In genomic region chr7:139253462-139253861, GRCm38 (mm10) we compare ENCODE assay signal across 13 mouse cellular contexts. TPM values are rescaled to one million over a fixed set of nuclear protein-coding genes. Genes with fewer than 3 reads are reported as not detected.
DNase-seq lines count a peak whose midpoint lies in the region; ATAC-seq and TF ChIP-seq lines count a peak whose summit lies in the region.
"Had no signal": no experiment of that assay in that cellular context is flagged by ENCODE, and none has a peak within 500 bp of the region (broad histone marks: within the 10 kb centered on the region; RNA-seq: fewer than 3 reads in every experiment).

No protein-coding gene starts in this region.

- 35% methylated on average over 3 of the region's 3 CpGs for WGBS in heart, adult 2 months
- WGBS in limb, embryonic 15.5 days, result 54% methylated on average over 3 of the region's 3 CpGs
- 75% methylated on average over 3 of the region's 3 CpGs for WGBS in forebrain, embryonic 11.5 days

- H3K36me3 ChIP-seq in heart, adult 2 months (ENCODE audit: control insufficient read depth, insufficient read depth, low read length), result peaks cover 4% of the 10 kb centered on the region
- H3K36me3 ChIP-seq in limb, embryonic 15.5 days, result peaks cover 26% of the 10 kb centered on the region; the same call in 1 of the 2 replicates
- H3K36me3 ChIP-seq in forebrain, embryonic 11.5 days (ENCODE audit: control insufficient read depth, insufficient read depth, low read length), result no peaks in the 10 kb centered on the region

- H3K4me3 ChIP-seq in heart, adult 2 months, result no peak overlapping the region
- no peak overlapping the region for H3K4me3 ChIP-seq in layer of hippocampus, adult 2 months
- no peak overlapping the region for H3K4me3 ChIP-seq in brown adipose tissue, adult 24 weeks (ENCODE audit: insufficient read depth, low read depth, low read length)
- H3K4me3 ChIP-seq in limb, embryonic 15.5 days, result no peak overlapping the region
- H3K4me3 ChIP-seq in forebrain, embryonic 11.5 days (ENCODE audit: low read depth, low read length), result no peak overlapping the region
- H3K4me3 ChIP-seq: liver, embryonic 12.5 days; neural tube, embryonic 13.5 days had no signal

- no peaks in the 10 kb centered on the region for H3K79me2 ChIP-seq in heart, adult 2 months (replicated peaks; ENCODE audit: control insufficient read depth, insufficient read depth, low read length)

- no peak for DNase-seq in heart, adult 2 months
- no peak for DNase-seq in heart, postnatal 4 days
- no peak for DNase-seq in layer of hippocampus, adult 2 months (ENCODE audit: low spot score in 2 of 2)
- DNase-seq in layer of hippocampus, adult 11-12 months (ENCODE audit: low spot score), result no peak
- no peak for DNase-seq in MN1 (ENCODE audit: low spot score)
- no peak for DNase-seq in forebrain, embryonic 11.5 days (ENCODE audit: low spot score)
- DNase-seq: cerebellum, adult 9-11 months; retina, postnatal 1 day had no signal

- H3K27ac ChIP-seq in heart, adult 2 months, result peak overlapping the region; percentile 58
- H3K27ac ChIP-seq in layer of hippocampus, adult 2 months, result peak overlapping the region; percentile 99; the same call in 1 of the 2 replicates
- peak overlapping the region; percentile 56; the same call in 1 of the 2 replicates for H3K27ac ChIP-seq in brown adipose tissue, adult 24 weeks (replicated peaks; ENCODE audit: low read depth, low read length)
- 0 out of 2 replicates have a peak overlapping the region, but pooled peaks have one; percentile 22 for H3K27ac ChIP-seq in limb, embryonic 15.5 days
- no peak overlapping the region for H3K27ac ChIP-seq in forebrain, embryonic 11.5 days (ENCODE audit: low read depth, low read length)
- H3K27ac ChIP-seq: liver, embryonic 12.5 days; neural tube, embryonic 13.5 days had no signal

- H3K9ac ChIP-seq in heart, adult 2 months (ENCODE audit: low read depth, low read length), result no peak overlapping the region
- H3K9ac ChIP-seq in limb, embryonic 15.5 days, result no peak overlapping the region
- H3K9ac ChIP-seq in forebrain, embryonic 11.5 days (ENCODE audit: low read length), result no peak overlapping the region
- H3K9ac ChIP-seq: liver, embryonic 12.5 days; neural tube, embryonic 13.5 days had no signal

- H3K27me3 ChIP-seq in heart, adult 2 months (ENCODE audit: control insufficient read depth, insufficient read depth, low read length), result no peaks in the 10 kb centered on the region
- H3K27me3 ChIP-seq in limb, embryonic 15.5 days, result no peaks in the 10 kb centered on the region
- H3K27me3 ChIP-seq in forebrain, embryonic 11.5 days (ENCODE audit: control insufficient read depth, insufficient read depth, low read length), result peaks cover 13% of the 10 kb centered on the region

- no peak for TF ChIP-seq EP300 in heart, adult 2 months (IDR thresholded peaks at IDR 0.05; ENCODE audit: insufficient read depth, low read depth, low read length)

- H3K4me2 ChIP-seq in limb, embryonic 15.5 days, result no peak overlapping the region
- no peak overlapping the region for H3K4me2 ChIP-seq in forebrain, embryonic 11.5 days (ENCODE audit: low read depth, low read length, severe bottlenecking)
- H3K4me2 ChIP-seq: liver, embryonic 12.5 days; neural tube, embryonic 13.5 days had no signal

- TF ChIP-seq POLR2A in heart, adult 2 months (IDR thresholded peaks at IDR 0.05; ENCODE audit: insufficient read depth, low read depth, low read length), result no peak

- H3K9me3 ChIP-seq in limb, embryonic 15.5 days, result no peaks in the 10 kb centered on the region
- no peaks in the 10 kb centered on the region for H3K9me3 ChIP-seq in forebrain, embryonic 11.5 days (ENCODE audit: control insufficient read depth, low read length)
- H3K9me3 ChIP-seq: liver, embryonic 12.5 days; neural tube, embryonic 13.5 days had no signal

- intact Hi-C loops in heart, adult 2 months (cut with DNase I), result no loop called here

- peaks cover 53% of the 10 kb centered on the region for H3K4me1 ChIP-seq in heart, adult 2 months (ENCODE audit: control insufficient read depth, insufficient read depth, low read length)
- H3K4me1 ChIP-seq in brown adipose tissue, adult 24 weeks (ENCODE audit: control insufficient read depth, insufficient read depth, insufficient read length, low read length), result peaks cover 57% of the 10 kb centered on the region
- peaks cover 53% of the 10 kb centered on the region for H3K4me1 ChIP-seq in limb, embryonic 15.5 days
- no peaks in the 10 kb centered on the region; the same call in 1 of the 2 replicates for H3K4me1 ChIP-seq in forebrain, embryonic 11.5 days (replicated peaks; ENCODE audit: control insufficient read depth, insufficient read depth, low read length)

- no peak for ATAC-seq in limb, embryonic 15.5 days (ENCODE audit: insufficient number of reproducible peaks, low FRiP score, low TSS enrichment, low read depth)
- no peak for ATAC-seq in forebrain, embryonic 11.5 days (replicated peaks; ENCODE audit: low FRiP score)
- ATAC-seq: liver, embryonic 12.5 days had no signal

- no peak for TF ChIP-seq CTCF in heart, adult 2 months (IDR thresholded peaks at IDR 0.05)
- no peak for TF ChIP-seq CTCF in layer of hippocampus, adult 2 months (conservative IDR thresholded peaks at IDR 0.05)

RNA-seq across cellular contexts. Expression of gene Pwwp2b, which starts 5.2 kb away (rescaled TPM):
- total RNA-seq in heart, adult 2 months (2021), result 10 to 100 TPM in 1 of 2 experiments, 1 to 10 TPM in 1; 8.9 to 10.2 TPM
- 6.8 and 7.5 TPM in 2 replicates for polyA plus RNA-seq in heart, adult 2 months (2012; rRNA removed)
- total RNA-seq in heart, postnatal 4 days (2021), result 1 to 10 TPM; 7.9 to 9.3 TPM
- 10 to 100 TPM; 35.0 to 37.6 TPM for total RNA-seq in layer of hippocampus, adult 2 months (2021)
- polyA plus RNA-seq in brown adipose tissue, adult 24 weeks (2012; ENCODE audit: insufficient read depth, insufficient read length, missing spikeins), result 4.5 and 9.4 TPM in 2 replicates
- 15.0 and 15.9 TPM in 2 replicates for polyA plus RNA-seq in limb, embryonic 15.5 days (2015; fragmentation: Nextera tagmentation; extraction: Ambion mirVana)
- polyA plus RNA-seq in forebrain, embryonic 11.5 days (2014; fragmentation: Nextera tagmentation; extraction: Ambion mirVana), result 3.6 and 4.2 TPM in 2 replicates

RNA-seq across cellular contexts. Expression of gene Stk32c, which starts 40.4 kb away (rescaled TPM):
- under 1 TPM; 0.68 to 0.94 TPM for total RNA-seq in heart, adult 2 months (2021)
- polyA plus RNA-seq in heart, adult 2 months (2012; rRNA removed), result 1.1 and 1.8 TPM in 2 replicates
- 1 to 10 TPM; 3.3 to 3.4 TPM for total RNA-seq in heart, postnatal 4 days (2021)
- 100 to 1,000 TPM; 102 to 105 TPM for total RNA-seq in layer of hippocampus, adult 2 months (2021)
- polyA plus RNA-seq in brown adipose tissue, adult 24 weeks (2012; ENCODE audit: insufficient read depth, insufficient read length, missing spikeins), result not detected in 2 replicates
- 0.23 and 0.27 TPM in 2 replicates for polyA plus RNA-seq in limb, embryonic 15.5 days (2015; fragmentation: Nextera tagmentation; extraction: Ambion mirVana)
- 0.16 and 0.36 TPM in 2 replicates for polyA plus RNA-seq in forebrain, embryonic 11.5 days (2014; fragmentation: Nextera tagmentation; extraction: Ambion mirVana)
- total RNA-seq: megakaryocyte, adult 5-6 weeks had no signal
- polyA plus RNA-seq: liver, embryonic 12.5 days had no signal

RNA-seq across cellular contexts. Expression of gene Lrrc27, which starts 40.7 kb away (rescaled TPM):
- 10 to 100 TPM; 18.9 to 20.6 TPM for total RNA-seq in heart, adult 2 months (2021)
- polyA plus RNA-seq in heart, adult 2 months (2012; rRNA removed), result 12.7 and 13.3 TPM in 2 replicates
- 1 to 10 TPM; 3.4 to 5.0 TPM for total RNA-seq in heart, postnatal 4 days (2021)
- total RNA-seq in layer of hippocampus, adult 2 months (2021), result 1 to 10 TPM; 6.8 to 6.9 TPM
- 8.5 and 27.2 TPM in 2 replicates for polyA plus RNA-seq in brown adipose tissue, adult 24 weeks (2012; ENCODE audit: insufficient read depth, insufficient read length, missing spikeins)
- polyA plus RNA-seq in limb, embryonic 15.5 days (2015; fragmentation: Nextera tagmentation; extraction: Ambion mirVana), result 1.3 and 2.7 TPM in 2 replicates
- polyA plus RNA-seq in forebrain, embryonic 11.5 days (2014; fragmentation: Nextera tagmentation; extraction: Ambion mirVana), result 6.3 and 6.7 TPM in 2 replicates
